Mouse (Mus musculus): Measurements from ENCODE around the gene Jak3. TPM values are rescaled to one million over a fixed set of nuclear protein-coding genes. Genes with fewer than 3 reads are reported as not detected.
"Not testable (repeated sequence)": the region's sequence is repeated elsewhere in the genome, so short reads cannot be mapped to it uniquely, and the experiment has no call there.

The Jak3 gene
- polyA plus RNA-seq, 1 experiment from 2014 or later: 6.3 TPM

- no peaks in the 10 kb centered on the region for H3K9me3 ChIP-seq (ENCODE audit: control insufficient read depth, low read length)
- WGBS: 10% methylated on average over 30 of the region's 30 CpGs
- H3K9ac ChIP-seq (ENCODE audit: low read length): no peak overlapping the region
- no peak overlapping the region; a peak in 1 of 4 replicates for H3K4me3 ChIP-seq (ENCODE audit: control insufficient read depth in 1 of 2, insufficient read depth in 1 of 2, low read depth in 1 of 2, low read length in 2 of 2)
- H3K36me3 ChIP-seq (ENCODE audit: control insufficient read depth, insufficient read depth, low read length): no peaks in the 10 kb centered on the region
- peaks cover 0 to 5% of the 10 kb centered on the region in 2 experiments; a peak in 2 of 4 replicates for H3K4me1 ChIP-seq (ENCODE audit: control insufficient read depth in 2 of 2, insufficient read depth in 2 of 2, low read length in 2 of 2)
- no peak for ATAC-seq (ENCODE audit: insufficient number of reproducible peaks, insufficient read depth, low FRiP score, low read depth)
- H3K27me3 ChIP-seq (ENCODE audit: control insufficient read depth, insufficient read depth, low read length): peaks cover 81% of the 10 kb centered on the region
- H3K4me2 ChIP-seq (ENCODE audit: low read length): no peak overlapping the region
- H3K27ac ChIP-seq (replicated peaks in 1 of 2; ENCODE audit: control insufficient read depth in 1 of 2, insufficient read depth in 1 of 2, low read depth in 2 of 2, low read length in 2 of 2): no peak overlapping the region
Measured at GRCm38 (mm10) chr8:71692509-71692908, 16.4 kb downstream of the Jak3 start.

GRCm38 (mm10) chr8:71693166-71694041, 17.3 kb downstream of the Jak3 start:
- Histone ChIP-seq H3K9me3 (ENCODE audit: control insufficient read depth, low read length) (no peaks in the 10 kb centered on the region), H3K27ac (replicated peaks in 1 of 2; ENCODE audit: control insufficient read depth in 1 of 2, insufficient read depth in 1 of 2, low read depth in 2 of 2, low read length in 2 of 2) (no peak overlapping the region), H3K4me2 (ENCODE audit: low read length) (peak overlapping the region; percentile 35), H3K4me1 (ENCODE audit: control insufficient read depth in 2 of 2, insufficient read depth in 2 of 2, low read length in 2 of 2) (peaks cover 0 to 5% of the 10 kb centered on the region in 2 experiments; a peak in 2 of 4 replicates), H3K36me3 (ENCODE audit: control insufficient read depth, insufficient read depth, low read length) (no peaks in the 10 kb centered on the region), H3K9ac (ENCODE audit: low read length) (no peak overlapping the region), H3K27me3 (ENCODE audit: control insufficient read depth, insufficient read depth, low read length) (peaks cover 74% of the 10 kb centered on the region), H3K4me3 (ENCODE audit: control insufficient read depth in 1 of 2, insufficient read depth in 1 of 2, low read depth in 1 of 2, low read length in 2 of 2) (peak overlapping the region in 1 of 2 experiments; percentile 7; a peak in 1 of 4 replicates)
- ATAC-seq (ENCODE audit: insufficient number of reproducible peaks, insufficient read depth, low FRiP score, low read depth): no peak
- 14% methylated on average over 68 of the region's 68 CpGs for WGBS

GRCm38 (mm10) chr8:71695456-71695855, 19.4 kb downstream of the Jak3 start:
- not testable (repeated sequence) for ATAC-seq (ENCODE audit: insufficient number of reproducible peaks, insufficient read depth, low FRiP score, low read depth)
- 61% methylated on average over 12 of the region's 12 CpGs for WGBS

GRCm38 (mm10) chr8:71700493-71701269, 24.6 kb downstream of the Jak3 start:
- peak overlapping the region; percentile 33 to 38 for H3K4me3 ChIP-seq (ENCODE audit: control insufficient read depth in 1 of 2, insufficient read depth in 1 of 2, low read depth in 1 of 2, low read length in 2 of 2)
- no peaks in the 10 kb centered on the region for H3K36me3 ChIP-seq (ENCODE audit: control insufficient read depth, insufficient read depth, low read length)
- H3K9me3 ChIP-seq (ENCODE audit: control insufficient read depth, low read length): no peaks in the 10 kb centered on the region
- H3K4me2 ChIP-seq (ENCODE audit: low read length): peak overlapping the region; percentile 64
- no peak overlapping the region for H3K27ac ChIP-seq (replicated peaks in 1 of 2; ENCODE audit: control insufficient read depth in 1 of 2, insufficient read depth in 1 of 2, low read depth in 2 of 2, low read length in 2 of 2)
- peak; percentile 27; the same call in 1 of the 2 replicates for ATAC-seq (ENCODE audit: insufficient number of reproducible peaks, insufficient read depth, low FRiP score, low read depth)
- peaks cover 50% of the 10 kb centered on the region for H3K27me3 ChIP-seq (ENCODE audit: control insufficient read depth, insufficient read depth, low read length)
- H3K4me1 ChIP-seq (ENCODE audit: control insufficient read depth in 2 of 2, insufficient read depth in 2 of 2, low read length in 2 of 2): peaks cover 4 to 10% of the 10 kb centered on the region in 2 experiments; a peak in 3 of 4 replicates
- peak overlapping the region; percentile 50 for H3K9ac ChIP-seq (ENCODE audit: low read length)
- WGBS: 6% methylated on average over 29 of the region's 29 CpGs

More at GRCm38 (mm10) chr8:71695456-71695855, 19.4 kb downstream of the Jak3 start:
- H3K27ac ChIP-seq (replicated peaks in 1 of 2; ENCODE audit: control insufficient read depth in 1 of 2, insufficient read depth in 1 of 2, low read depth in 2 of 2, low read length in 2 of 2); H3K4me3 ChIP-seq (ENCODE audit: control insufficient read depth in 1 of 2, insufficient read depth in 1 of 2, low read depth in 1 of 2, low read length in 2 of 2); H3K4me1 ChIP-seq (ENCODE audit: control insufficient read depth in 2 of 2, insufficient read depth in 2 of 2, low read length in 2 of 2); H3K9ac ChIP-seq (ENCODE audit: low read length); H3K4me2 ChIP-seq (ENCODE audit: low read length); H3K36me3 ChIP-seq (ENCODE audit: control insufficient read depth, insufficient read depth, low read length); H3K9me3 ChIP-seq (ENCODE audit: control insufficient read depth, low read length): not testable (repeated sequence)
- H3K27me3 ChIP-seq (ENCODE audit: control insufficient read depth, insufficient read depth, low read length): peaks cover 71% of the 10 kb centered on the region

- Histone ChIP-seq H3K27ac (replicated peaks in 1 of 2; ENCODE audit: control insufficient read depth in 1 of 2, insufficient read depth in 1 of 2, low read depth in 2 of 2, low read length in 2 of 2) (no peak within 1 kb of the TSS), H3K36me3 (ENCODE audit: control insufficient read depth, insufficient read depth, low read length) (no peaks in the 10 kb centered on the region), H3K27me3 (ENCODE audit: control insufficient read depth, insufficient read depth, low read length) (peaks cover 50% of the 10 kb centered on the region), H3K4me3 (ENCODE audit: control insufficient read depth in 1 of 2, insufficient read depth in 1 of 2, low read depth in 1 of 2, low read length in 2 of 2) (peak within 1 kb of the TSS; percentile 33 to 38), H3K4me1 (ENCODE audit: control insufficient read depth in 2 of 2, insufficient read depth in 2 of 2, low read length in 2 of 2) (peaks cover 4 to 10% of the 10 kb centered on the region in 2 experiments; a peak in 3 of 4 replicates), H3K4me2 (ENCODE audit: low read length) (peak within 1 kb of the TSS; percentile 64), H3K9me3 (ENCODE audit: control insufficient read depth, low read length) (no peaks in the 10 kb centered on the region), H3K9ac (ENCODE audit: low read length) (peak within 1 kb of the TSS; percentile 50)
- WGBS: 15% methylated on average over 30 of the region's 34 CpGs
- no peak for ATAC-seq (ENCODE audit: insufficient number of reproducible peaks, insufficient read depth, low FRiP score, low read depth)
Measured at GRCm38 (mm10) chr8:71701414-71702086, 25.5 kb downstream of the Jak3 start, which contains the start of gene B3gnt3. B3gnt3 (minus strand) TSS chr8:71701789.

GRCm38 (mm10) chr8:71702087-71702432, 26.0 kb downstream of the Jak3 start:
- peaks cover 4 to 10% of the 10 kb centered on the region in 2 experiments; a peak in 3 of 4 replicates for H3K4me1 ChIP-seq (ENCODE audit: control insufficient read depth in 2 of 2, insufficient read depth in 2 of 2, low read length in 2 of 2)
- H3K36me3 ChIP-seq (ENCODE audit: control insufficient read depth, insufficient read depth, low read length): no peaks in the 10 kb centered on the region
- H3K27ac ChIP-seq (replicated peaks in 1 of 2; ENCODE audit: control insufficient read depth in 1 of 2, insufficient read depth in 1 of 2, low read depth in 2 of 2, low read length in 2 of 2): no peak overlapping the region
- H3K9ac ChIP-seq (ENCODE audit: low read length): no peak overlapping the region
- no peak for ATAC-seq (ENCODE audit: insufficient number of reproducible peaks, insufficient read depth, low FRiP score, low read depth)
- no peaks in the 10 kb centered on the region for H3K9me3 ChIP-seq (ENCODE audit: control insufficient read depth, low read length)
- no peak overlapping the region for H3K4me3 ChIP-seq (ENCODE audit: control insufficient read depth in 1 of 2, insufficient read depth in 1 of 2, low read depth in 1 of 2, low read length in 2 of 2)
- no peak overlapping the region for H3K4me2 ChIP-seq (ENCODE audit: low read length)
- 34% methylated on average over 4 of the region's 4 CpGs for WGBS
- peaks cover 51% of the 10 kb centered on the region for H3K27me3 ChIP-seq (ENCODE audit: control insufficient read depth, insufficient read depth, low read length)

- Histone ChIP-seq H3K4me1 (ENCODE audit: control insufficient read depth in 2 of 2, insufficient read depth in 2 of 2, low read length in 2 of 2) (peaks cover 4 to 10% of the 10 kb centered on the region in 2 experiments; a peak in 3 of 4 replicates), H3K4me2 (ENCODE audit: low read length) (no peak overlapping the region), H3K27me3 (ENCODE audit: control insufficient read depth, insufficient read depth, low read length) (peaks cover 59% of the 10 kb centered on the region), H3K9me3 (ENCODE audit: control insufficient read depth, low read length) (0 out of 2 replicates have a peak, but pooled peaks cover 1% of the 10 kb centered on the region), H3K27ac (replicated peaks in 1 of 2; ENCODE audit: control insufficient read depth in 1 of 2, insufficient read depth in 1 of 2, low read depth in 2 of 2, low read length in 2 of 2) (no peak overlapping the region), H3K4me3 (ENCODE audit: control insufficient read depth in 1 of 2, insufficient read depth in 1 of 2, low read depth in 1 of 2, low read length in 2 of 2) (no peak overlapping the region), H3K9ac (ENCODE audit: low read length) (no peak overlapping the region), H3K36me3 (ENCODE audit: control insufficient read depth, insufficient read depth, low read length) (no peaks in the 10 kb centered on the region)
- no peak for ATAC-seq (ENCODE audit: insufficient number of reproducible peaks, insufficient read depth, low FRiP score, low read depth)
- WGBS: 65% methylated on average over 3 of the region's 3 CpGs
Measured at GRCm38 (mm10) chr8:71702923-71703322, 26.8 kb downstream of the Jak3 start.

All from heart, embryonic 14.5 days (tissue).